Comparison of ENCODE assay signal across 8 mouse cellular contexts in genomic region chr4:155094565-155094964, GRCm38 (mm10). TPM values are rescaled to one million over a fixed set of nuclear protein-coding genes. Genes with fewer than 3 reads are reported as not detected.
DNase-seq lines count a peak whose midpoint lies in the region; ATAC-seq lines count a peak whose summit lies in the region.

No protein-coding gene starts in this region.

- peaks cover 19% of the 10 kb centered on the region for H3K36me3 ChIP-seq in forebrain, embryonic 10.5 days (replicated peaks)
- H3K36me3 ChIP-seq in kidney, embryonic 15.5 days, result peaks cover 8% of the 10 kb centered on the region; the same call in 1 of the 2 replicates

- H3K4me3 ChIP-seq in forebrain, embryonic 10.5 days, result no peak overlapping the region
- no peak overlapping the region for H3K4me3 ChIP-seq in kidney, embryonic 15.5 days (replicated peaks)

- 66% methylated on average over 3 of the region's 3 CpGs for WGBS in forebrain, embryonic 10.5 days
- 60% methylated on average over 3 of the region's 3 CpGs for WGBS in kidney, embryonic 15.5 days

- peak; percentile 48 for DNase-seq in right cerebral cortex, postnatal 4 days
- DNase-seq in right cerebral cortex, adult 18-20 months, result no peak
- DNase-seq in brain, adult 2 months (ENCODE audit: low read depth, low spot score), result peak; percentile 68
- DNase-seq in forebrain, embryonic 10.5 days (ENCODE audit: extremely low spot score, low spot score), result peak; percentile 60
- peak; percentile 42 for DNase-seq in lung, postnatal 25 days (ENCODE audit: low spot score)
- peak; percentile 31 for DNase-seq in spleen, adult 12 weeks (ENCODE audit: low spot score)
- DNase-seq in frontal cortex, postnatal 25 days (ENCODE audit: low spot score in 2 of 2), result no peak

- peaks cover 12% of the 10 kb centered on the region for H3K4me1 ChIP-seq in forebrain, embryonic 10.5 days
- H3K4me1 ChIP-seq in kidney, embryonic 15.5 days, result peaks cover 8% of the 10 kb centered on the region

- H3K9me3 ChIP-seq in forebrain, embryonic 10.5 days, result no peaks in the 10 kb centered on the region
- no peaks in the 10 kb centered on the region for H3K9me3 ChIP-seq in kidney, embryonic 15.5 days (replicated peaks)

- no peak overlapping the region for H3K9ac ChIP-seq in kidney, embryonic 15.5 days

- no peak overlapping the region for H3K27ac ChIP-seq in forebrain, embryonic 10.5 days
- H3K27ac ChIP-seq in kidney, embryonic 15.5 days, result no peak overlapping the region

- peak; percentile 63 for ATAC-seq in kidney, embryonic 15.5 days (replicated peaks; ENCODE audit: low FRiP score)

- no peaks in the 10 kb centered on the region for H3K27me3 ChIP-seq in forebrain, embryonic 10.5 days (ENCODE audit: poor library complexity, severe bottlenecking)
- no peaks in the 10 kb centered on the region for H3K27me3 ChIP-seq in kidney, embryonic 15.5 days

- H3K4me2 ChIP-seq in kidney, embryonic 15.5 days, result no peak overlapping the region

RNA-seq across cellular contexts. Expression of gene Morn1, which starts 8.2 kb away (rescaled TPM):
- 4.5 and 6.8 TPM in 2 replicates for polyA plus RNA-seq in forebrain, embryonic 10.5 days (2016; fragmentation: Nextera tagmentation; extraction: Ambion mirVana)
- 5.1 and 5.3 TPM in 2 replicates for polyA plus RNA-seq in kidney, embryonic 15.5 days (2015; fragmentation: Nextera tagmentation; extraction: Ambion mirVana)

RNA-seq across cellular contexts. Expression of gene Rer1, which starts 8.4 kb away (rescaled TPM):
- polyA plus RNA-seq in forebrain, embryonic 10.5 days (2016; fragmentation: Nextera tagmentation; extraction: Ambion mirVana), result 133 and 137 TPM in 2 replicates
- polyA plus RNA-seq in kidney, embryonic 15.5 days (2015; fragmentation: Nextera tagmentation; extraction: Ambion mirVana), result 152 and 165 TPM in 2 replicates

RNA-seq across cellular contexts. Expression of gene Pex10, which starts 27.7 kb away (rescaled TPM):
- 22.2 TPM in 2 replicates for polyA plus RNA-seq in forebrain, embryonic 10.5 days (2016; fragmentation: Nextera tagmentation; extraction: Ambion mirVana)
- polyA plus RNA-seq in kidney, embryonic 15.5 days (2015; fragmentation: Nextera tagmentation; extraction: Ambion mirVana), result 23.2 and 24.0 TPM in 2 replicates

RNA-seq across cellular contexts. Expression of gene Plch2, which starts 38.0 kb away (rescaled TPM):
- 0.43 and 0.64 TPM in 2 replicates for polyA plus RNA-seq in forebrain, embryonic 10.5 days (2016; fragmentation: Nextera tagmentation; extraction: Ambion mirVana)
- polyA plus RNA-seq in kidney, embryonic 15.5 days (2015; fragmentation: Nextera tagmentation; extraction: Ambion mirVana), result 2.6 TPM in 2 replicates

Comparison
In these comparisons a context has a peak if more than half of its experiments do, and no peak if none do; other contexts are left out.
1. DNase-seq: peak in right cerebral cortex, postnatal 4 days (single experiment), brain, adult 2 months (single experiment), forebrain, embryonic 10.5 days (single experiment), lung, postnatal 25 days (single experiment) and spleen, adult 12 weeks (single experiment); none in right cerebral cortex, adult 18-20 months (single experiment) and frontal cortex, postnatal 25 days (0 of 2).